Mouse (Mus musculus): ENCODE data around the gene BC035947.

BC035947 gene

DNA sequence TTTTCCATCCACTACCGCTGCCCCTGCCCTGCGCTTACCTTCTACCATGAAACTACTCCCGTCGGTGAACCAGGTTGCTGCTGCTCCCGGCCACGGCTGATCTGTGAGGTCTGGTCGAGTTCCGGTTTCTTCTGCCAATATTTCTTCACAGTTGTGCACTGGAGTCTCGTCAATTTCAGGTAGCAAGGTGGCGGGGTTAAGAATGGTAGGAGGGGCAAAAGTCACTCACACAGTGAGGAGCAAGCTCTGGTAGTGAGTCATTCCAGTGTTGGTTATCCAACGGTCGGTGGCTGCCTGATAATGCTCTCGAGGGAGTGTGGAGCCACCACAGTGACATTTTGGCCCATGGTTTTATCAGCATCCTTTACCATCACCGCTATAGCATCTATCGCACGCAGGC, 10.9 kb downstream of the BC035947 start:
- DNase-seq = peak; percentile 45

DNA sequence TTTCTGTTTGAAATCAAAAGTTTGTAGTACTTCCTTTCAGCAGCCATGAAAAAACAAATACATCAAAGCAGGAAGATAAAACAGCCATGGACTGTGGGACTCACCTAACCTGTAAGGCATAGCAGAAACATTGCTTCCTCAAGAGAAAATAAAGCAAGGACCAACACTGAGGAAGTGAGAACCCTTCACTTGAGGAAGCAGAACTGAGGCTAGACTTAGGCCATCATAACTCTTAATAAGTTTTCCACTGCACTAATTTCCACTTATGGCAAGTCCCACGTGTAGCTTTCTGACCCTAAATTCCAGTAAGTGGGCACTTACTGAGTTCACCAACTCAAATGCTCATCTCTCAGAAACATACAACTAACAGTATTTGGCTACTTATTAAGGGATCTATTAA, 21.8 kb downstream of the BC035947 start:
- DNase-seq = no peak

DNA sequence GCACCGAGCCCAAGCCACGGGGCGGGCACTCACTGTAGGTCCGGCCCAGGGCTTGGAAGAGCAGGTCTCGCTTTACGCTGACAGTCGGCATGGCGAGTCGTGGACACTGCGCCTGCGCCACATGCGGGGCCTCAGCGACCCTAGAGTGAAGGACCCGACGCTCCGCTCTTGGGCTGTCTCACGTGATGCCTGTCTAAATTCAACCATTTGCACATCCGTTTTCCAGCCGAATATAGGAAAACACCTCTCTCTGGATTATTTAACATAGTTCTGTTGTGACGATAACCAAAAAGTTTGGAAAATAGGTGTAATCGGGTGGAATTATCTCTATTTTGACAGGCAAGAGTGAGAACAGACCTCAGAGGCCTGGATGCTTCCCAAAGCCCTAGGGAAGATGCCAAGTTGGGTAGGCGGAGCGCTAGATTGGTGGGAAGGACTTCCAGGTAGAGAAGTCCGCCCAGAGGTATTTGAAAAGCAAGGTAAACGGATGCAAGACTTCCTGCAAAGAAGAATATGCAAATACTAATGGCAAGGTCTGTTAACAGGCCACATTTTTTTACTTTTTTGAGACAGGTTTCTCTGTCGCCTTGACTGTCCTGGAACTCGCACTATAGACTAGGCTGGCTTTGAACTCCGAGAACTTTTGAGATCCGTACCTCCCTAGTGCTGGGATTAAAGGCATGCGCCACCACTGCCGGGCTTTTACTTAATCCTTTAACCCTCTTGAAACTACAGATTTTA, 23.0 kb downstream of the BC035947 start, which contains the start of gene Farsb:
TSS of gene Farsb (minus strand) at position 146 of the 741 bp plus-strand sequence.
- peak; percentile 91 for DNase-seq

GRCm38 (mm10) chr1:78488427-78488751, 23.6 kb downstream of the BC035947 start:
- no peak for DNase-seq

DNA sequence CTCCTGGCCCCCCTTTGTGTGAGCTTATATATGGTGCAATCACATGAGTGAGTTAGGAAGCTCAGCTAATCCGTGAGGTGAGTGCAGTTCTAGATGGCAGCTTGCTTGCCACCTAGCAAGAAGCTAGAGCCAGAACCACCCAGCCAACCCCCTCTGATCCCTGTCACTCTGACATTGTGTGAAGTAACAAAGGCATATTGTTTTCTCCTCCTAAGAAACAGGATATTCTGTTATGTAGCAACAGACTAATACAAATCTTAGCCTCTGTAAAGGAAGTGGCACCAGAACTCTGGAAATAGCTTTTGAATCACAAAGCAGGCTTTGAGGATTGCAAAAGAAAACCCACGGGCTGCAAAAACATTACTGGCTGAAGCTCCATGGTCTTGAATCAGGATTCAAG, 27.6 kb downstream of the BC035947 start:
- DNase-seq = no peak

GRCm38 (mm10) chr1:78483430-78483829, 28.5 kb downstream of the BC035947 start:
- no peak for DNase-seq

GRCm38 (mm10) chr1:78472441-78472840, 39.5 kb downstream of the BC035947 start:
- no peak for DNase-seq

- peak; percentile 30 for DNase-seq
These were observed 57.3 kb downstream of the BC035947 start for GRCm38 (mm10) chr1:78454659-78455058.

DNA sequence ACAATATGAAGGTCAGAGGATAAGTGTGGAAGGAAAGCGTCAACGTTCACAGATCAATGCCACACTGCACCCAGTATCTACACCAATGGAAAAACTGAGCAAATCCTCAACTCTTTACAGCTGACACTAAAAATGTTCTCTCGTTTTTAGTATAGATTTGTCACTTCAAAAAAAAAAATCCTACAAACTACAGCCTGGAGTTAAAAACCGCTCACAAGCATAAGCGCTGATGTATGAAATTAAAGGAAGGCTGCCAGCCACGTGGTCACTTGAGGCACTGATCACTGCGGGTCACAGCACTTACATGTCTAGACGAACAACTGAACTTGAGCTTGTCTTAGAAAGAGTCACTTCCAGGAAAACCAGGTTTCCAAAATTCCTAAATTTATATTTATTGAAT, 58.1 kb downstream of the BC035947 start:
- no peak for DNase-seq

DNA sequence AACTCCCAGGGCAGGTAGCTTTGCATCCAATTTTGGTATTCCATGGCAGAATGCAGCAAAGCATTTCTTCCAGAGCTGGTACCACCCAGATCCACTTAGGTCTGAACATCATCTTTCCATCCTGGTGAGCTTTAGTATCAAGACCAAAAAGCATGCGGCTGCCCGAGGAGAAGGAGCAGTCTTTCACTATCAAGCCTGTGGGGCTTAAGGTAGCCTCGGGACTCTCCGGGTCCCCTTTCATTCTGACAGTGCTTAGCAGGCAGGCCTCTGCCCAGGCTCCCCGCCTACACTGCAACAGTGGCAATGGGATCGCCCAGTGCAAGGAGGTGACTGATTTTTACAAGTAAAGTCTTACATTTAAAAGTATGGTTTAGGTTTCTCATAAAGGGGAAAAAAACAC, 59.4 kb downstream of the BC035947 start:
- no peak for DNase-seq

DNA sequence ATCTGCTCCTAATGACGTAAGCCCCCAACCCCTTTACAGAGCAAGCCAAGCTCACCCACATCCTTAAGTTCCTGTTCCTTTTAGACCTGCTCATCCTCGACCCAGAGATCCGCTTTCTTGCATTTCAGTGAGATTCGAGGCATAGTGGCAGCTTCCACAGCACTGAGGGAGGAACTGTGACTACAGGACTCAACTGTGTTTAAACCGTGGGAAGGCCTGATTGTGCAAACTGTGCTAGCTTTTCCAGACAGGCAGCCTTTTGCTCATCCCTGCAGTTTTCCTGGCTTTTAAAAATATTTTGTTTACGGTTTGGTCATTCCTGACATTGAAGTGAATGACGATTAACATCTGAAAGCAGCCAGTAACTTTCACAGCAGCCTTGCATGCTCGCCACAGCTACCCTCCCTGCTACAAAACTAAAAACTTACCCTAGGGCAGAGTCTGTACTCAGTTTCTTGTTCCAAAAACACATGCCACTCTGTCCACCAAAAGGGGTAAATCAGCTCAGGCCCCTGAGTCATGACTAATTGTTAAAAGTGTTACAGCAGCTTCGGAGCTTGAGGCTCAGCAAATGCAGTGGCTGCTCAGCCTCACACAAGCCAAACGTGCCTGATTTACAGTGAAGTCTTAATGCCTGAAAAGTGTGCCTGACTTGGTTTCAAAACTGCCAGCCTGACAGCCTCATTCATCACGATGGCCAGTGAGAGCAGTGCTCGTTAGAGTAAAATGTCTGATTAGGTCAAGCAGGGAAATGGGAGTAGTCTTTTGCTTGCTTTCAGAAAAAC, 60.7 kb downstream of the BC035947 start:
- no peak for DNase-seq

GRCm38 (mm10) chr1:78448091-78448490, 63.9 kb downstream of the BC035947 start:
- no peak for DNase-seq

Data from kidney, adult 11 months (tissue).